Mouse (Mus musculus): ENCODE results near the gene Oxct2a.

The Oxct2a gene

DNA sequence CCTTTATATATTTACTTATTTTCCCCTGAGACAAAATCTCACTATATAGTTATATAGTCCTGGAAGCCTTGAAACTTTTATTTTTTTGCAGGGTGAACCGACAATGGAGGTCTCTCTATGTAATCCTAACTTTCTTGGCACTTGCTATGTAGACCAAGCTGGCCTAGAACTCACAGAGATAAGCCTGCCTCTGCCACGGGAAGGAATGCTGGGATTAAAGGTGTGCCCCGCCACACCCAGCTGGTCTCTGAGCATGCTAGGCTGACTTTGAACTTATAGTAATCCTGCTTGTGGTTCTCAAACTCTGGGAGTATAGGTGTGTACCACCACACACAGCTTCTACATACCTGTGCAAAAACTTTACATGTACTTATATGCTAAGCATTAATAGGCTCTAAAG is 43.3 kb downstream of the Oxct2a start:
- DNase-seq (ENCODE audit: low spot score in 2 of 2), result no peak

Data from heart, adult 9 months (tissue).